Mouse (Mus musculus): ENCODE measurements around the gene Shb.

GRCm38 (mm10) chr4:45420733-45421132 is 111.5 kb downstream of the Shb start:
- no peak for TF ChIP-seq CTCF (IDR thresholded peaks at IDR 0.05; ENCODE audit: extremely low read depth, insufficient read length, insufficient replicate concordance, low read depth, low read length)
- TF ChIP-seq POLR2A (IDR thresholded peaks at IDR 0.05; ENCODE audit: low read depth, low read length): no peak

All from small intestine, adult 2 months (tissue).